Mouse (Mus musculus): ENCODE measurements around the gene Cyp2d26.
"Not testable (repeated sequence)": the region's sequence is repeated elsewhere in the genome, so short reads cannot be mapped to it uniquely, and the experiment has no call there.

Cyp2d26 gene

DNA sequence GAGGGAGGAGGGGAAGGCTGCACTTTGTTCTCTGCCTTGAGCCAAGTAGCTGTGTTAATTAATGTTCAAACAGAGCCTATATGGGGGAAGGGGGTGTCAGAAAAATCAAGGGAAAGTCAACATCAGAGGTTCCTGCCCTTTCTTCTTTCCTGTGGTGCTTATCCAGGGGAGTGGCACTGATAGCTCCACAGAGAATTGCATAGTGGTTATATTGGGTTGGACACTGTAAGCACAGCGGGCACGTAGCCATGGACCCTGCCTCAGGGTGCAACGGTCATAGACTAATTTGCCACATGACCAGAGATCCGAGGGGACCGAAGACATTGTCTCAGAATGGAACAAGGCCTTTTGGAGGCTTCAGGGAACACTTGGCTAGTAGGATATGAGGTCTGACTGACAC is at the start of gene Cyp2d26:
Gene Cyp2d26, minus strand, starts transcription at position 18 of the 400 bp plus-strand sequence.
- DNase-seq (ENCODE audit: low read depth, low spot score), result no peak

DNA sequence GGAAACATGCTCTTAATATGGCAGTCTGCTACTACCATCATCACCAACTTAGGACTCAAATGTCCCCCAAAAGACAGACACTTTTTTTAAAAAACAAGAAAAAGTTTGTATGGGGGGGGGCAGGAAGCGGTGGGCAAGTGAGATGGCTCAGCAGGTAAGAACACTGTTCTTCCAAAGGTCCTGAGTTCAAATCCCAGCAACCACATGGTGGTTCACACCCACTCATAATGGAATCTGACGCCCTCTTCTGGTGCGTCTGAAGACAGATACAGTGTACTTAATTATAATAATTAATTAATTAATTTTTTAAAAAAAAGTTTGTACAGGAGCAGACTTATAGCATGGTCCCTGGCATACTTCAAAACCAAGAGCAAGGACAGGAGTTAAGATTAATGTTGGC is 45.1 kb upstream of the Cyp2d26 start:
- no peak for DNase-seq (ENCODE audit: low read depth, low spot score)

DNA sequence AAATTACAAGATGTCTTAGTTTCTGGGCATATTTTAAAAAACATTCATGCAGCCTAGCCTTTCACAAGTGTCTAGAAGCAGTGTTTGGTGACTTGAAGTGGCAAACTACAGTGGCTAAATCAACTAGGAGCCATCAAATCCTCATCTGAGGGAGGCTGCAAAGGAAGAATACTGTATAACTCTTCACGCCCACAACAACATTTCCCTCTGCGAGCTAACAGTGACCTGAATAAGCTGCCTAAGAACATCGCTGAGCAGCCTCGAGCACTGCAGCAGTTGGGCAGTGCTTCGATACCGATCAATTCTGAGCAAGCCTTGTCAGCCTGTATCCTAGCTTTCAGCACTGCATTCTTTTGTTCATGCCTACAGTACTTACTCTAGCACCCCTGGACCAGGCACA is 35.8 kb upstream of the Cyp2d26 start:
- no peak for DNase-seq (ENCODE audit: low read depth, low spot score)

DNA sequence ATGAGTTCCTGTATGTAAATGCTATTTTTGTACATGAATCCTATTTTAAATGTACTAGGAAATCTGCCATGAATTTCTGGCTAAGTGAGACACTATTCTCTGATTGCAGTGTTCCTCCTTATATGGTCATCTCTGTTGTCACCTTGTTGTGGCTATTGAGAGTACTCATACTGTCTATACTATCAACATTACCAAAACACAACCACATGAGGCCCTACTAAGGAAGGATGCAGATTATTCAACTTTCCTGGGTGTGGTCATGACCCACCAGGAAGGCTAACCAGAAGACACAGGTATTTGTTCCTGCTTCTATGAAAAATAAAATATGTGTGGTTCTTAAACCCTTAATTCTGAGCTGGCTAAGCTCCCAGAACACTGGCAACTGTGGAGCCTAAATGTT is 31.8 kb upstream of the Cyp2d26 start:
- DNase-seq (ENCODE audit: low read depth, low spot score), result no peak

DNA sequence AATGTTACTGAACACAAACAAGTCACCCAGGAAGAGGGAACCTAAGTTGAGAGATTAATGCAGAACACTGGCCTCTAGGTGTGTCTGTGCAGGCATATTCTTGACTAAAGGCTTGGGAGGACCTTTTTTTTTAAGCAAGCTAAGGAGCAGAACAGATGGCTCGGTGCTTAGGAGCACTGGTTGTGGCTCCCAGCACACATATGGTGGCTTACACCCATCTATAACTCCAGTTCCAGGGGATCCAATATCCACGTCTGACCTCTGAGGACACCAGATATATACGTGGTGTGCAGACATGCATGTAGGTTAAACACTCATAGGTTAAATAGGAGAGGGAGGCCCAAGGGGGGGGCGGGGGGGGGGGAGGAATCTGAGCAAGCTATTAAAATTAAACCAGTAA is 28.3 kb upstream of the Cyp2d26 start:
- no peak for DNase-seq (ENCODE audit: low read depth, low spot score)

DNA sequence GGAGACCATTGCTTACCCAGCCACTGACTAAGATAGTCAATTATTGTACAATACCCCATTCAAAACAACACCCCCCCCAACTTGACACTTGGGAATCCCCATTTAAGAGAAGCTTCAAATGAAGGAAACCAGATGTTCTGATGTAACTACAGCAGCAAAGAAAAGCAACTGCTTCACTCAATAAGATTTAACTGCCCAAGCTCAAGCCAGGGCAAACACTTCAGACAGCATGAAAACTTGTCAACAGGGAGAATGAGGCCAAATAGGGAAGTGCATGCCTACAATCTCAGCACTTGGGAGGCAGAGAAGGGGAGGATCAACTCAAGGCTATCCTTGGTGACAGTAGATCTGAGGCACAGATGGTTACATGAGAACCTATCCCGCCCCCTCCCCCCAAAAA is 27.6 kb upstream of the Cyp2d26 start:
- DNase-seq (ENCODE audit: low read depth, low spot score), result no peak

DNA sequence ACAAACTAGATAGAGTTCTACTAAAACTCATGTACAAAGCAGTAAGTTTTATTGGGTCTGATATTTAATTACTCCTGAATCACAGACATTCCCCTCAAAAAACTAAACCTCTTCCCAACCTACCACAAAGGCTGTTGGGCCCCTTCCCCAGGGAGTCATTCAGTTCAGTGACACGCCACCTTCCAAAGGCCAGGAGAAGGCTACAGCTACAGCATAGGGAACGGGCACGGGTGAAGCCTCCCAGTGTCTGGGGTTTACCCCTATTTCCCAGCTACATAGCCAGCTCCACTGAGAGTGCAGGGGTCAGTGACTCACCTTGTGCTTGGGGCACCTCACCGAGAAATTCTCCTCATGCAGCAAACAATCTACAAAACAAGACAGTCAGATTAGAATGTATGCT is 21.2 kb upstream of the Cyp2d26 start:
- no peak for DNase-seq (ENCODE audit: low read depth, low spot score)

DNA sequence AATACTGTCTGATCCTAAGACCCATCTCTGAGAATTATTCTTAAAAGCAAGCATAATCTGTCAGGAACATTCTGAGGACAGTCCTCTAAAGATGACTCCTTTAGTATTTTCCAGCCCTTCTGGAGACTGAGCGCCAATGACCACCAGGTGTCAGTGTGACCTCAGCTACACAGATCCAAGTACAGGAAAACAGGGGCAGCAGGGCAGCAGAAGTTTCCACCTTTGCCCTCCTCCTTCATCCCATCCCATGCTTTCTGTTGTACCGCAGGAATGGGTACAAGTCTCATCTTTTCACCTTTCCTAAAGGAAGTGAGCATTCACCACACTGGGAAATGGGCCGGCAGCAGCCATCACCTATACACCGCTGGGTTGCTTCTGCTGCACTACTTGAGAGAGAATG is 20.7 kb upstream of the Cyp2d26 start:
- DNase-seq (ENCODE audit: low read depth, low spot score), result no peak

DNA sequence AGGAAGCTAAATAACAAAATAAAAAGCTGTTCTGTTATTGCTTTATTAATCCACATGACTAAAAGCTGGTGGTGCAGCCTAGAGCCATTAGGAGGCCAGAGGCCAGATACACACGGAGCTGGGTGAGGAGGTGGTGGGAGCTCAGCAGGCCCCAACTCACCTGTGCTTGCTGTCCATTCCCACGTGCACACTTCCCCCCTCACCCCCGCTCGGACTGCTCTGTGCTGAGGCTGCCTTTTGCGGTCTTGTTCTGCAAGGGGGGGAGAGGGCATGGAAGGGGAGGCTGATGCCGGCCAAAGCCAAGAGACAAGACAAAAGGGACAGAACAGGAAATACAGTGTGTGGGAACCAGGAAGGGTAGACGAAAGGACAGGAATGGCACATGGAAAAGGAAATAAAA is 20.2 kb upstream of the Cyp2d26 start:
- no peak for DNase-seq (ENCODE audit: low read depth, low spot score)

DNA sequence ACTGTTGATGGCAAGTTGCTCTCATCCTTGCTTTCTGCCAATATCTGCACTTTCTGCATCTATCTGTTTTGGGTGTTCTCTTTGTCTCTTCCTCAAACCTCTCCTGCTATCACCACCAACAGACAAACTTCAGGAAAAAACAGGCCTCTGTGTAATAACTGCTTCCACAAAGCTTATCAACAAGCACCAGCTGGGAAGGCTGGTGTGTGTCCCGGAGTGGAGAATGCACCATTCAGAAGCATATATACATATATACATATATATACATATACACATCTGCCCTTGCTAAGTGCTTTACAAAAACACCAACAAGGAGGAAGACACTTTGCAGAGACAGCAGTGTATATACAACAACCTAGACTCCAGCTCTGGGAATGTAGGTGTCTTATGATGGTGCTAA is 16.5 kb upstream of the Cyp2d26 start:
- DNase-seq (ENCODE audit: low read depth, low spot score), result no peak

DNA sequence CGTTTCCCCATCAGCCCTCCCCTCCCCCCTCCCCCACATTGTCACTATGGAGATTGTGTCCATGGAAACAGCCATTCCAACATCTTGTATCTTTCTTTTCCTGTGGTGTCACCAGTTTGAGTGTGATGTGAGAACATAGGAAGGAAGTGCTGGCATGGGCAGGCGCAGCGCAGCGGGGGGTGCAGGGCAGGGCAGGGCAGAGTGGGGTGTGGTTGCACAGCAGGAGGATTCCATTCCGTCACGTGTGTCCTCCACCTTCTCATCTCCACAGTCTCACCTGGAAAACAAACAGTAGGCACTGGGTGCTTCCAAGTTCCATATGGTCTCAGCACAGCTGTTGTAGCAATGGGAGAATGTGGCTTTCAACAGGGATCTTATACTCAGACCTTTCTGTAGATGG is 15.4 kb upstream of the Cyp2d26 start:
- no peak for DNase-seq (ENCODE audit: low read depth, low spot score)

DNA sequence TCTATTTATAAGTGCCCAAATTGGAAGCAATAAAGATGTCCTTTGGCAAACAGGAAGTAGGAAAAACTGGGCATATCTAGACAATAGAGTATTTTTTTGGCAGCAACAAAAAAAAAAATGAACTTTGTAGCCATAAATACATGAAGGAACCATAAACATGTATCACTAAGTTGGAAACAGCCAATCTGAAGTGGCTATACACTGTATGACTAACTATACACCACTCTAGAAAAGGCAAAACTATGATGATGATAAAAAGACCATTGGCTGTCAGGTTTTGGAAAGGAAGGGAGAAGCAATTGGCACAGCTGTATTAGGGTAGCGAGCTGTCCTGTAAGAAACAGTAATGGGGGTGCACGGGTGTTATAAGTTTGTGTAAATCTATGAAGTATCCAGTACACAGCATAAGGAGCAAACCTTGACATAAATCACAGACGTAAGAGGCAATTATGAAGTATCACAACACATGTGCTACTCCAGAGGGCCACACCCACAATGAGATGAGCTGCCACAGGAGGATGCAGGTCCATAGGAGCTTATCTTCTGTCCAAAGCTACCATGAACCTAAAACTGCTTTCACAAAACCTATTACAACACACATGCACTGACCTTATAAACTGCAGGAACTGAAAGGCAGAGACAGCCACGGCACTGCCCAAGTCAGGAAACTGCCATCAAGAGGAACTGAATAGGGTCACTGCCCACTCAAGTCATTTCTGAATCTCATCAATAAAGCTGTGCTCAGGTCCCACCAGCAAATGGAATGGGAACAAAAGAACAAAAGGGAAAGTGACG is 13.1 kb upstream of the Cyp2d26 start:
- no peak for DNase-seq (ENCODE audit: low read depth, low spot score)

DNA sequence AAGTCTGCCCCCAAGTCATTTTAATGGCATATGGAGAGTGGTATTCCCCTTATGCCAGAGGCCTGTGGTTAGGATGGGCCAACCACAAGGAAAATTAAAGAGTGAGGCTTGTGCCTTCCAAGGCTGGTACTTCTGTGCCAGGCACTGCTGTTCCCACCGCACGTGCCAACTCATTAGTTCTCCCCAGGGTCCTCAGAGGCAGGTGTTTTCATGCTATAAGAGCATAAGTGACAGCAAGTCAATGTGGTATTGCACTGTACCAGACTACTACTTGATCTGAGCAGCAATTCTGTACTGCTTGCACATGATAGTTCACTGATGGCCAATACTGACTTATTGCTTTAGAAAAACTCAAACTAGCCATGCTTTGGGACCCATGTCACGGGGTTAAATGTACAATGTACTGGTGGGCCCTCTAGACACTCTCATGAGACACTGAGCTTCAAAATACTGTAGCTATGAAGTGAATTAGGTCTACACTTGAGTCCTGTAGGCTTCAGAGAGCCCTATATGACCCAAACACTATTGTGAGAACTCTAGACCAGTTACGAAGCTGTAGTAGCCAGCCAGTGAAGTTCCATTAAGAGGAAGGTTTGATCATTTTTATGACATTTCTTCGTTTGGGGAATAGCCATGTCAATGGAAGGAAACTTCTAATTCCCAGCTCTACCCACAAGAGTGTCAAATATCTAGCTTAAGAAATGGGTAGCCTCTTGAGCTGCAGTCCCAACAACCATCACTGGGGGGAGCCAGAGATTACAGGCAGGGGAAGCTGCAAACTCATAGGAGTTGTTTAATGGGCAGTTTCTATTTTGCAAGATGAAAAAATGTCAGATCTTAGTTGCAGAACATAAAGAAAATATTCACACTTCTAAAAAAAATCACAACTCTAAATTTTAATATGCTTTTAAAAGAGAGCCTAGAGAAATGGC is 10.9 kb upstream of the Cyp2d26 start:
- DNase-seq (ENCODE audit: low read depth, low spot score), result peak; percentile 37

DNA sequence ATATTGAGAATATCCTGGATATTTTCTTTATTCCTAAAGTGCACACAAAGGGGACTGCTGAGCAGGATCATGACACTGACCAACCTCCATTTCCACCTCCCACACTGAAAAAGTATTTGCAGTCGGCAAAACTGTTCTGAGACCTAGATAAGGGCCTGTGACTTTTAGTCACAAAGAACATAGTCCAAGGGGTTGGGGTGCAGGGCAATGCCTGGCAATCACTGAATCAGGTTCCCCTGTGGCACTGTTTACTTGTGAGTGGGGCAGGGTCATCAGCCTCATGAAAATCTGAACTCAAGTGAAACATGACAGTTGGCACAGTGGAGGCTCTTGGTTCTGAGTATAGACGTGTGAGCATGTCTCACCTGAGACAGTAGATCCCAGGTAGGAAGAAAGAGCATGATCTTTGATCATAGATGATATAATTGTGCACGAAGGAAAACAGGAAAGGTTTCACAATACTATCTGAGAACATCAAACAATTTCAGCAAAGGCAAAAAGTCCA is 1.9 kb upstream of the Cyp2d26 start:
- DNase-seq (ENCODE audit: low read depth, low spot score), result no peak

DNA sequence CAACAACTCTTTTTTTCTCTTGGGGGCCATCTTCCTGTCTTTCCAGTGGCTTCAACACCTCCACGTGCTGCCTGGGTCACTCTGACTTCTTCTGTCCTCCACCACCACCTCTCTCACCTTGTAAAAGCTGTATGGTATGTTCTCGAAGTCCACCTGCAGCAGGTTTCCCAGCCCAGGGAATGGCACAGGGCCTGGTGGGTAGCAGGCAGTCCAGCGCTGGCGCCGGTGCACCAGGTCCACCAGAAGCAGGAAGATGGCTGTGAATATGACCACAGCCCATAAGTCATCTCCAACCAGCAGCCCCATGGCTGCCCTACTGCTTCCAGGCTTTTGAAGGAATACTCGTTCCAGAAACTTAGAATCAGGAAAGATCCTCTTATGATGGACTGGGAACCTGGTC is 226 bp downstream of the Cyp2d26 start:
- DNase-seq (ENCODE audit: low read depth, low spot score), result no peak

DNA sequence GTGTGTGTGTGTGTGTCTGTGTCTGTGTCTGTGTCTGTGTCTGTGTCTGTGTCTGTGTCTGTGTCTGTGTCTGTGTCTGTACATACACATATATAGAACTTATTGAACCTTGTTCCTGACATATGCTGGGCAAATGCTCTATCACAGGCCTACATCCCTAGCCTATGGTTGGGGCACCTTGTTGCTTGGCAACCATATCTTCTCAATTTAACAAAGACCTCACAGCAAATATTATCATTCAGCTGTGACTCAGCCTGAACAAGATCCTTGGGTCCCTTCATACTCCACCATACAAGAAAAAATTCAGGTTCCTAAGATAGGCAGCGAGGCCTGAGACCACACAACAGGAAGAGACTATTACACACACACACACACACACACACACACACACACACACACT is 640 bp downstream of the Cyp2d26 start:
- no peak for DNase-seq (ENCODE audit: low read depth, low spot score)

DNA sequence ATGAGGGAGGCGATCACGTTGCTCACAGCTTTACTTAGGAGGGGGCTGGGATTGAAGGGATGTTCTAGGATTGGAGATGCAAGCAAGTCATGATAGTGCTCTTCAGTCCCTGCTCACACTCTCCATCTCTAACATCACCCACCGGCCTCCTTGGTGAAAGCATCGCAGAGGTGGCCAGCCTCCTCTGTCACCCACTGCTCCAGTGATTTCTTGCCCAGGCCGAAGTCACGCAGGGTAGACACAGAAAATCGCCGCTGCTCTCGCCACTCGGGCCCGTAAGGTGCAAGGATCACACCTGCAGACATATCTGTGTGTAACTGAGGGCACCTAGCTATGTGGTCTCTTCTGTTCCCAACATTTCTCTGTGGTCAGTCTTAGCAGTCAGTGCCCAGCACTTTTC is 1.5 kb downstream of the Cyp2d26 start:
- DNase-seq (ENCODE audit: low read depth, low spot score), result no peak

DNA sequence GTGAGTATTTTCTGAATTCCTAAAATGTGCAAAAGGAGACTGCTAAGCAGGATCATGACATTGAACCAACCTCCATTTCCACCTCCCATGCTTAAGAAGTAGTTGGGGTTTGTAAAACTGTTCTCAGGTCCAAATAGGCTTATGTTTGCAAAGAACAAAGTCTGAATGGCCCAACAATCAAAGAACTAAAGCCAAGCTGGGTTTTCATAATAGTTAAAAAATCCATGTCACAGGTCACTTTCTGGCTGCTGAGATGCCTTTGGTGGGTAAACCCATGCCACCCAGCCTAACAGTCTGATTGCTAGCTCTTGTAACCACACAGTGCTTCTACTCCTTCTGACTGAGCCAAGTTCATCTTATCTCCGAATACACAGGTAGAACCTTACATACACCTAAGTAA is 9.5 kb downstream of the Cyp2d26 start:
- DNase-seq (ENCODE audit: low read depth, low spot score), result no peak

DNA sequence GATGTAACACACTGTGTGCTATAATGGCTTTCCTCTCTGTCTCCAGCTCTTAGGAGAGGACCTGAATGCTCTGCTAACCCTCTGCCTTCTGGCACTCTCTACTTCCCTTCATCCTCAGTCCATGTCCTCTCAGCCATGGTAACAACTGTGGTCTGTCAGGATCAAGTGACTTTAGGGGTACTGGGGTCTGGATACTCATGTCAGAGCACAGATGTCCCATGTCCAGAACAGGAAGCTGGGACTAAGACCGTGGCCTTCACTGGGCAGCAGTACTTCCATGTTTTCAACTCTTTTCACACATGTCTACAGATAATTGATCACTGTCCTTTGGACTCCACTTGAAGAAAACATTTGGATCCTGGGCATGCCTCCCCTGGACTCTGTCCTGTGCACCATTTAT is 10.3 kb downstream of the Cyp2d26 start:
- DNase-seq (ENCODE audit: low read depth, low spot score), result no peak

DNA sequence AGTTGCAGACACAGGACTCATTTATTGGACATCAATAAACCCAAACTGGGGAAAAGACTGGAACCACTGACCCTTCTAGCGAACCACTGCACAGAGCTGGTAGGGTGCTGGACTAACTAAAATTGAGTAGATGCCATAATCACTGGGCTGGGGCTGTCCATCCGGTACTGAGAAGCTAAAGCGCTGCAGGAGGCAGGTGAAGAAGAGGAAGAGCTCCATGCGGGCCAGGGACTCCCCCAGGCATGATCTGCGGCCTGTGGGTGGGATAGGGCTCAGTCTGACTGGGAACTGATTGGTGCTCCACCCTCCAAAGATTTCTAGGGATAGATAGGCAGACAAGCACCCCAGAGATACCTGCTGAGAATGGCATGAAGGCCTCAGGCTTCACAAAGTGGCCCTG is 16.2 kb downstream of the Cyp2d26 start:
- not testable (repeated sequence) for DNase-seq (ENCODE audit: low read depth, low spot score)

DNA sequence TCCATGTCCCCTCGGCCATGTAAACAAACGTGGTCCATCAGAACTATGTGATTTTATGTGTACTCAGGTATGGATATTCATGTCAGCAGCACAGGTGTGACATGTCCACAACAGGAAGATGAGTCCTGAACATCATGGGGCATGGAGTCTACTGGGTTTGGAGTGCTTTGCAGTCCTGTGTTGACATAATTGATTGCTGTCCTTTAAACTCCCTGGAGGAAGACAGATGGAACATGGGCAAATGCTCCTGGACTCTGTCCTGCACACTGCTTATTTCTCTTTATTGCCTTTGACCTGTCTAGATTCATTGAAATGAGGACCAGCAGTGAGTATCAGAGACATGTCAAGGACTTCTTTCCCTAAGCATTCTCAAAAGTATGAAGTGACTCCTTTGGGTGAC is 28.2 kb downstream of the Cyp2d26 start:
- DNase-seq (ENCODE audit: low read depth, low spot score), result no peak

DNA sequence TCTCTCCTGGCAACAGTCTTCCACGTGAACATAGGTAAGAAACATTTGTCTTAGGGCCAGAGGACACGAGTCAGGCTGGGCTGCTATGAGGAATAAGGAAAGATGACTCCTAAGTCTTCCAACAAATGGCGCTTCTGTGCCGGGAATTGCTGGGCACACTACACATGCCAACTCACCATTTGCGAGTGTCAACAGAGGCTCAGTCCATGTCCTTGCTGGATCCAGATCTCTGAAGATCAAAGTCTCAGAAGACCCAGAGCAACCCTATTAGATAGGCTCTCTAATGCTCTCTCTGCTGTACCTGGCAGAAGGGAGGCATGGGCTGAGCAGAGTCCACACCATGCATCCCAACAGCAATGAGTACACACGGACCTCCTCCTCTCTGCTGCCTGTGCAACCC is 29.2 kb downstream of the Cyp2d26 start:
- no peak for DNase-seq (ENCODE audit: low read depth, low spot score)
